Mouse (Mus musculus): ENCODE results near the gene Rdh11. TPM values are rescaled to one million over a fixed set of nuclear protein-coding genes. Genes with fewer than 3 reads are reported as not detected.
A peak's percentile ranks its signal among the peaks of the same experiment; 100 is the strongest.
"Not testable (repeated sequence)": the region's sequence is repeated elsewhere in the genome, so short reads cannot be mapped to it uniquely, and the experiment has no call there.

Gene Rdh11
- total RNA-seq (2021): 1 to 10 TPM; 3.1 to 3.3 TPM
- long read RNA-seq, experiment 1, partial matches to known transcripts: 0 of 2 reads
- long read RNA-seq, experiment 1, other reads (novel, unspliced or antisense): 1 of 2 reads
- long read RNA-seq, experiment 2, partial matches to known transcripts: 0 of 1 reads
- long read RNA-seq, experiment 2, other reads (novel, unspliced or antisense): 0 of 1 reads

DNA sequence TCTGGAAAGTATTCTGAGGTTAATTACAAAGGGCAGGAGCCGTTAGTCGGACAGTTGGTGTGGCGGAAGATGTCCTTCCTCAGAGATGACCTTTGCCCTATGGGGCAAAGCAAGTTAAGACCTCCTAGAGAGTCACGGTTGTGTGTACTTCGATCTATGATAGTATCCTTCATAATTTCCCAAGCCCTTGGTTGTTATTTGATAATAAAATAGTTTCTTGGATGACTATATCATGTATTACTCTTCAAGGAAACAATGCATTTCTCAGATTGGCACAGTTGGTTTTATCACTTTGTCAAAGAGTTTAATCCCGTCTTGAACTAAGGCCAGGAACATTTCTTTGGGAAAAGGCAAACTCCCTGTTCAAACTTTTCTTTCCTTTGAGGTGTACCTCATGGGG lies at the start of gene Rdh11:
Rdh11 (minus strand) TSS at position 101 of the 400 bp plus-strand sequence.
- intact Hi-C loops (cut with DNase I; ENCODE audit: low total_unique reads): no loop called here

DNA sequence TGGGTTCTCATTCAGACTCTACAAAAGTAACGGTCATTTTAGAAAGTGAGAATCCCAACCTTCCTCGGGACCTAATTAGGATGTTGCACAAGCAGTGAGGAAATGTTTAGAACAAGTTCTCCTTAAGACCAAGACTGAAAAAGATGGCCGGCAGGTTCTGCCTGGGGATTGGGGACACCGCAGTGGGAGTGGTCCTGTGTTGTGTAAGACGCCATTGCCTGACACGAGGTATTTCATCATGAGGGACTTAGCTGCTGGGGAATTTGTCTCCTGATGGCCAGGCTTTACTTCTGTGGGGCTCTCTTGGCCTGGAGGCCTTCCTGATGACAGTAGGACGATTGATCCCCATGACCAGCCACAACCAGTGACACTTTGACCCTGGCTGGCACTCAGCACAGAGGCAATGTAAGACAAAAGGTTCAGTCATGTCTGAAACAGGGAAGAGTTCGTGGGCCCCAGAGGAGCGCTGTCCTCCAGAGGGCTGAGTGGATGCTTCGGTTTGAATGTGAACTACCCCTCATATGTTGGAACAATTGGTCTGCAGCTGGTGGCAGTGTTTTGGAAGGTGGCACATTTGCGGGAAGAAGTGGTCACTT lies 43.5 kb upstream of the Rdh11 start:
- intact Hi-C loops (cut with DNase I; ENCODE audit: low total_unique reads): no loop called here
- DNase-seq: no peak

More for the DNA sequence above, at the start of gene Rdh11:
- no peak for DNase-seq

DNA sequence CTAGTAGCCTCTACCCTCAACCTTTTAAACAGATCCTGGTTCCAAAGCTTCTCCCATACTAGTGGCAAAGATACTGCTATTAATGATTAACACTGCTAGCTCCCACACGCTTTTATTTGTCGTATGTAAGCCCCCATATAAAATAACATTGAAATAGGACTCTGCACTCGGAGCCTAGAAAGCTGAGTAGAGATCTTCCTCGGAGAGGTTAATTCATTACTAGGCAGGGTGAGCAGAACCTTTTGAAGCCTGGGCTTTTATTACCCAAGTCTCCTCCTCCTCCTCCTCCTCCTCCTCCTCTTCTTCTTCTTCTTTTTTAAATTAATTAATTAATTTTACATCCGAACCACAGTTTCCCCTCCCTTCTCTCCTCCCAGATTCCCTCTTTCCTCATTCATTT lies 25.4 kb upstream of the Rdh11 start:
- DNase-seq: no peak
- intact Hi-C loops (cut with DNase I; ENCODE audit: low total_unique reads): no loop called here

DNA sequence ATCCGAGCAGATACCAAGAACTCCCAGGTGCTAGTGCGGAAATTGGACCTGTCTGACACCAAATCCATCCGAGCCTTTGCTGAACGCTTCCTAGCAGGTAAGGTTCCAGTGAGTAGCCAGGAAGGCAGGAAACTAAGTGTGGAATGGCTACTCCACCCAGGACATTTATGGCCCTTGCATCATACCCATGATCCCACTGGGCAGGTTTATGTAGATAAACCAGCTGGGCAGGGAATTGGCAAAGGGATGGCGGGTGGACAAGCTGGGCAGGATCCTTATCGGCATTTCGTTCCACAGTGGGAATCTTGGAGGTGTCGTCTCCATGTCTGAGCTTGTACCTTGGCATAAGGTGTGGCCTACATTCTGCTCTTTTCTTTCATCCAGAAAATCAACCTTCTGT lies 19.4 kb upstream of the Rdh11 start:
- DNase-seq: no peak
- intact Hi-C loops (cut with DNase I; ENCODE audit: low total_unique reads): no loop called here

DNA sequence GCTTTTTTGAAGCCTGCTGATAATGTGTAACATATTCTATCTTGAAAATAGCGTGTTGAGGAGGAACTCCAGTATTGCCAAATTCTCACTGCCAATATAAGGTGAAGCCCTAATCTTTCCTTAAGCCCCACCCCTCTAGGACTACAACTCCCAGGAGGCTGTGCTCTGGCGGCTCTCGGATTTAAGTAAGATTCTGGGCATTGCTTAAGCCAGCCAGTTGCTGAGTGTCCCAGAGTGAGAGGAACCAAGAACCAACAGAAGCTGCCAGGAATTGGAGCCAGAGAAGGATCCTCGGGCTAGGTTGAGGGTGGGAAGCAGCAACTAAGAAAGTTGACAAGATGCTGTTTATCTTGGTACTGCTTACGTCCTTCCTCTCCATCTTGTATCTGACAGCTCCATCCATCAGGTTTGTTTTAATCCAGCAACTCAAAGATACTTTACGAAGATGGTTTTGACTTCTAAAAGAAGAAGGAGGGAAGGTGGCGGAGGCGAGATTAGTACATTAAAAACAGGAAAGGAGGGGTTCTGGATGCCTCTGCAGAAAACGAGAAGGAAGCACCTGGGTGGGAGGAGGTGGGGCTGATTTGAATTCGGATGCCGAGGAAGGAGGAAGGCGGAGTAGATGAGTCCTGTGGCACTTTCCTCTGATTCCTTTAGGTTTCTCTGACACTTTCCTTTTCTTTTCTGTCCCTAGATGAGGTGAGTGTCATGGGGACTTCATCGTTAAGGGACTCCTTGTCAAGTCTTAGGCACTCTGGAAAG lies 16.8 kb upstream of the Rdh11 start, which contains the start of gene Rdh12:
Rdh12 (plus strand) TSS at position 212 of the 762 bp plus-strand sequence.
- peak; percentile 10 for DNase-seq
- intact Hi-C loops (cut with DNase I; ENCODE audit: low total_unique reads): no loop called here

DNA sequence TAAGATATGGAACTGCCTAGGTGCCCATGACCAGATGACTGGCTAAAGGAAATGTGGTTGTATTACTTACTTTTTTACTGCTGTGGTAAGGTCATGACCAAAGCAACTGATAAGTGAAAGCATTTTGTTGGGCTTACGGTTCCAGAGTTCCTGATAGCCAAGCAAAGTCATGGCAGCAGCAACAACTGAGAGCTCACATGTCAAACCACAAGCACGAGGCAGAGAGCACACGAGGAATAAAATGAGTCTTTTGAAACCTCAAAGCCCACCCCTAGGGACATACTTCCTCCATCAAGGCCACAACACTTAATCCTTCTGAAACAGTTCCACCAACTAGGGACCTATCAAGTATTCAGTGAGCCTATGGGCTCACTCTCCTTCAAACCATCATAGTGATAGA lies 9.8 kb upstream of the Rdh11 start:
- no peak for DNase-seq
- intact Hi-C loops (cut with DNase I; ENCODE audit: low total_unique reads): no loop called here

DNA sequence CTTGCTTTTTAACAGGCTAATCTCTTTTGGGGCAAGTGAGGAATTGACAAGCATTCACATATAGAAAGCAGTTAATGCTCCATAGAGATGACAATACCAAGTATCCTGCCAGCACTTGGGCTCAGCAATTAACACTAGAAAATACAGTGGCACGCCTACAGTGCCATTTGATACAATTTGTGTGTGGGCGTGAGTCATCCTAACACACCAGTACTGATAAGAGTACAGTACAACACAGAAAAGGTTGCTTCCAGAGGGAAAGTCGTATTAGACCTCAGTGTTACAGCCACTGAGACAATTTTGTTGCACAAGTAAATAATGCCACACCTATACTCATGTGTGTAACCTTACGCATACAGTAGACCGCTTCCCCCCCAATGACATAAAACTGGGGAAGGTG lies 5.0 kb upstream of the Rdh11 start:
- DNase-seq: no peak

DNA sequence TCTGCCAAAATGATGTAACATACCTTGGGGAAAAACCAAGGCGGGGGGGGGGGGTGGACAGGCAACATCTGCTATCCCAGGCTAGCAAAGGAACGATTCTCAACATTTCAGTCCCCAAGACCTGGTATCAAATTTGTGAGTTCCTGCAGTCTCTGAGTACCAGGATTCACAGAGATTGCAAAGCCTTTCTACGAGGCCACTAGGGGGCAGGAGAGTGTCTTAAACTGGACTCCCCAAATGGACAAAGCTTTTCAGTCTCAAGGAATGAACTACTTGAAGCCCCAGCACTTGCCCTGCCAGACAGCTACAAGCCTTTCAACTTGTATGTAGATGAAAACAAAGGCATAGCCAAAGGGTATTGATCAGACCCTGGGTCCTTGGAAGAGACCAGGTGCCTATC lies 1.3 kb upstream of the Rdh11 start:
- intact Hi-C loops (cut with DNase I; ENCODE audit: low total_unique reads): no loop called here
- peak; percentile 64 for DNase-seq

More for the DNA sequence above, 5.0 kb upstream of the Rdh11 start:
- intact Hi-C loops (cut with DNase I; ENCODE audit: low total_unique reads): loop anchor here (5.0 kb wide), 1 partner anchor 60 kb away; no protein-coding TSS in a partner anchor

DNA sequence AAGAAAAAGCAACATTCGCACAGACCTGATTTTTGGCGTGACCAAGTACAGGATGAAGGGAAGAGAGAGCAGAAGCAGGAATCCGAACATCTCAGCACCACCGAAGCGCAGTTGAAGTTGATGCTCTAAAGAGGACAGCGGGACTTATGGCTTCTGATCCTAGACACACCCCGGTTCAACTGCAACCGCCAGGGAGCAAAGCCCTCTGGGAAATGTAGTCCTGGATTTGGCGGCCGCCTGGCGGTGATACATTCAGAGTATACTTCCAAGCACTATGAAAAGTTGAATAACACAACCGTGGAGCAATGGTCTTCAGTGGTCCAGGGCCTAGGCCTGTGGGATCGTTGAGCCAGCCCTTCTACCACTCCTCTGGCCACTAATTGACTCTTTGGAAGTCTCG lies 392 bp downstream of the Rdh11 start:
- intact Hi-C loops (cut with DNase I; ENCODE audit: low total_unique reads): no loop called here
- DNase-seq: peak; percentile 74

DNA sequence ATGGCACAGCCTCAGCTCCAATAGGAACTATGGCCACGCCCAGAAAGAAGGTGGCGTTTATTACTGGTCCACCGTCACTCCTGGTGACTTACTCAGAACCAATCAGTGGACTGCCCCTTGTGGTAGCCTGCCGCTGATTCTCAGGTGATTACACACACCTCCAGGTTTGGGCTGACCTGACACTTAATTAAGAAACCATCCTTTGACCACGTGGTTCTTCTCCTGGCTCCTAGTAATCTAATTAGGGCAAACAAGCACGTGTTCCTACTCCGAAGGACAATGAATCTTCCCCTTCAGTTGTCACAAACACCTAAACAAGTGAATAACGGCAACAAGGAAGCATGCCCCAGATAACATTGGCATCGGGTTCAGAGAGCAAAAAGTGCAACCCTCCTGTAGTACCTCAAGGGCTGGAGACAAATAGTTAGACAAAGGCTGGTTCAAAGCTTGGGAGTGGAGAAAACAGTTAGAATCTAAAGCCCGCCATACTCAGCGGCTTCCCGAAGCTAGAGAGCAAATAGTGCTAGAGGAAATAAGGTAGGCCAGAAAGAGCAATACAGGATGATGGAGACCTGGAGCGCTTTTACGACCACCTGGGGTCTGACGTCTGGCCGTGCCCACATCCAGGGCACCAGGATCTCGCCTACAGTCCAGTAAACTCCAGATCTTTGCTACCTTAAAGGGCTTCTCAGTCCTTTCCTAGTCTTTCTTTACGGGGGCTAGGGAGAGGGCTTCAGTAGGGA lies 991 bp downstream of the Rdh11 start:
- intact Hi-C loops (cut with DNase I; ENCODE audit: low total_unique reads): no loop called here
- DNase-seq: peak; percentile 29

DNA sequence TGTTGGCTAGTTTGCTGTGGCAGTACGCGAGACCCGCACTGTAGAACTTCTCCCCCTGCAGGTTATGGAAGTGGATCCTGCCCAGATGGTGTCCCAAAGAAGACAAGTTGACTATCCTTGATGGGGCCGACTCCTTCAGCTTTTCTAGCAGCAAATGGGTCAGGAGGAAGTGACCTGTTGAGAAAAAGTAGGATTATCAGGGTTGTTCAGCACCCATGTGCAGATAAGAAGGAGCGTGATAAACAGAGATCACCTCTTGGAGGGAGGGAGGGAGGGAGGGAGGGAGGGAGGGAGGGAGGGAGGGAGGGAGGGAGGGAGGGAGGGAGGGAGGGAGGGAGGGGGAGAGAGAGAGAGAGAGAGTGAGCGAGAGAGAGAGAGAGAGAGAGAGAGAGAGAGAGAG lies 6.9 kb downstream of the Rdh11 start:
- DNase-seq; intact Hi-C loops (cut with DNase I; ENCODE audit: low total_unique reads): not testable (repeated sequence)

DNA sequence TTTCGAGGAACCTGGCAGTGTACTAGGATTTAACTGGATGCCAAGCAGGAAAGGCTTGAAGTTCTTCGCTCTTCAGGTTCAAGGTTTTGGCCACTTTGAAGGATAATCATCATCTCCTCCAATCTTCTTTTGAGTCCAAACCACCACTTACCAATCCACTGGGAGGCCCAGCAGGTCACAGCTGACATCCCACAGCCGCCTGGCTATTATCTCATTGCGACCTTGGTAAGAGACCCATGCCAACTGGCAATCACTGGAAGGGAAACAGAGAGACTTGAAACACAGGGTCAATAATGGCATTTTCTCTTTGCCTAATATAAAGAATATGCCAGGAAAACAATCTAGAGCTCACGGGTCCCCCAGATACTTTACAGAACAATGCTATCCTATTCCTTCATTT lies 16.1 kb downstream of the Rdh11 start:
- no peak for DNase-seq
- intact Hi-C loops (cut with DNase I; ENCODE audit: low total_unique reads): no loop called here

DNA sequence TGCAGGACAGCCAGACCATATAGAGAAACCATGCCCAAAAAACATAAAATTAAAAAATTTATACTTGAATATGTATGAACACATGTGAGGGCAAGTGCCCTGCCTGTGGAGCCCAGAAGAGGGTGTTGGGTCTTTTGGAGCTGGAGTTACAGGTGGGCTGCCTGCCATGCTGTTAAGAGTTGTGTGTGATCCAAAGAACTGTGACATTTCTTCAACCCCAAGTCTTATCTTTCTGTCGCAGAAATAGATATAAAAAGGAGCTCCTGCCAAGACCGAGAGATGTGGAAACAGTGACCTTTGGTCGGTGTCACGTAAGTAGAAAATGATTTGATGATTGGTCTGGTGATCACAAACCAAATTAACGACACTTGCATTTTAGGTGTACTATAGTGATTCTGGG lies 18.4 kb downstream of the Rdh11 start:
- intact Hi-C loops (cut with DNase I; ENCODE audit: low total_unique reads): no loop called here
- no peak for DNase-seq

DNA sequence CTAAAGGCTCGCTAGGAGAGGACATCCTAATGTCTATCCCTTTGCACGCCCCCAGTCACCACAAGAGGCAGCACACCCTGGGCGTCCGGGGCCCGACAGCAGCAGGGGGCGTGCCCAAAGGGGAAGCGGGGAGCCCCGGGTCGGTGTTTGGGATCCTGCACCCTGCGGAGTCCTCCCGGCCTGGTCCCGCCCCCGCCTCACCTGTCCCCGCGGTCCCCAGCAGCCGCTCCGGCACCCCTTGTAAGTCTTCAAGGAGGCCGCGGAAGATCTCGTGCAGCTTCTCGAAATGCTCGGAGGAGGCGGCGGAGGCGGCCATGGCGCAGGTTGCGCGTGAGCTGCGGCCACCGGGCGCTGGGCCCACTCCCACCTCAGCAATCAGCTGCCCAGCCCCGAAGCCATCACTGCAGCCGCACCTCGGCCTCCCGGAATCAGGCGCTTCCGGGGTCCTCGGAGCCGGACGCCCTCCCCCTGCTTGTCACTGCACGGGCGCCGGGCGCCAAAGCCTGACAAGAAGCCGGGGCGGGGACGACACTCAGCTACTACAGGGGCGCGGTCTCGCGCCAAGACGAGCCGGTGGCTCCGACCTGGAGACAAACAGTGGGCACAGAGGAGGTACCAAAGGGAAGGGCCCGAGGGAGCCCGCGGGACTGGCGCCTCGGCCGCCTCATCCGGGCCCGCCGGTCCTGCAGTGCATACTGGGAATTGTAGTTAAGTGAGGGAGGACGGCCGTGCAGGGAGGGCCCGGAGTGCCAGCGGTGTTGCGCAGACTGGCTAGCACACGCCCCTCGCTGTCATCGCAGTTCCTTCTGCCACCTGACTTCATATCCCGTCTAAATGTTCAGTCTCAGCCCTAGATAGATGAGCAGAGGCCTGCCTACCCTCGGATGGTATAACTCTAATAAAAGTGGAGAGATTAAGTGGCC lies 19.8 kb downstream of the Rdh11 start, which contains the start of gene Vti1b:
Vti1b (minus strand) TSS at position 649 of the 923 bp plus-strand sequence.
- peak; percentile 91 for DNase-seq
- intact Hi-C loops (cut with DNase I; ENCODE audit: low total_unique reads): no loop called here

DNA sequence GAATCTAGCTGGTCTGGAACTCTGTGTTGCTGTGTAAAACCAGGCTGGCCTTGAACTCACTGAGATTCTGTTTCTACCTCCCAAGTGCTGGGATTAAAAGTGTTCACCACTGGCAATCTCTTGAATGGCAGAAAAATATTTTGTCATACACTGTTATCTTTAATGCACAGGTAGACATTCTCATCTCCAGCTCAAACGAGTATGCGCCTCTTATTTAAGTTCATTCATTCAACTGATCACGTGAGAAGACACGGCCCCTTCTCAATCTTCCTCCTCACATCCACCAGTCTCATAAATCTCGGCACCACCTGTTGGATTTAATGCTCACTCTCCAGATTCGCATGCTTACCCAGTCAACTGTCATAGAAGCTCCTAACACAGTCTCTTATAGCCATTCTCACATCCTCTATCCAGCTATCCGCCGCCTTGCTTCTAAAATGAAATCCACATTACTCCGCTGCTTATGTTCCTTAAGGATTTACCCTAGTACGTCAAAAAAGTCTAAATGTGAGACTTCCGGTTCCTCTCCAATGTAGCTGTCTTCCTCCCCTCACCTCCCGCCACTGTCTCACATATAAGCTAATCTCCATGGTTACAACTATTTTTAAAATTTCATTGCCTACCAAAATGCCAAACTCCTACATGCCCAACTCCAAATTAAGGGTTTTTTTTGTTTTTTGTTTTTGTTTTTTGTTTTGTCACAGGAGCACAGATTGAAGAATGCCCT lies 20.7 kb downstream of the Rdh11 start:
- intact Hi-C loops (cut with DNase I; ENCODE audit: low total_unique reads): no loop called here
- DNase-seq: no peak

DNA sequence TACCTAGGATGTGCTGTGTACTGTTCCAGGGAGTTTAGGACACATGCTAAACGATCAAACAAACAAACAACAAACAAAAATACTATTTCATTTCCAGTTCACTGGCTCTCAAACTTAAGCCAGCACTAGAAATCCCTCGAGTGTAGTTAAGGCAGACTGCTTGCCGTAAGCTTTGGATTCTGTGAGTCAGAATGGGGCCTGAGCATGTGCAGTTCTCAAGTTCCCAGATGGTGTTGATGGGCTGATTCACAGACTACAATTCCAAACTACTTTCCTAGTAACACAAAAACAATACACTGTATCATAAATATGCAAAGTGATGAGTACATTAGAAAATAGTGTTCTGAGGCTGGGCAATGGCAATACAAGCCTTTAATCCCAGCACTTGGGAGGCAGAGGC lies 21.7 kb downstream of the Rdh11 start:
- intact Hi-C loops (cut with DNase I; ENCODE audit: low total_unique reads): no loop called here

DNA sequence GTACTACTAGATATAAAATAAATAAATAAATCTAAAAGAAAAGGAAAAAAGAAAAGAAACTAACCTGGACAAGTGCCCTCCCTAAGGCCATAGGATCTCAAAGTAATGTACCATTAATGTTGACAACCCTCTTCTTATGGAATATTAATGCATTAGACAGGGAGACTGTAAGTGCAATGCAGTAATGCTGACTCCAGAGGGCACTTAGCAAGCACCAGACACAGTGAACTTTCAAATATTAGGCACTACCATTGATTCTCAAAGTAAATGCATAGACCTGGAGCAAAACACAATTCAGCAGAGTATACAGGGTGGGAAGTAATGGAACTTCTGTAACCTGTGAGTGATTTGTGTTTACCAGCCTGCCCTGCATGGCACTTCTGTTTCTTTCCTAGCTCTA lies 22.9 kb downstream of the Rdh11 start:
- intact Hi-C loops (cut with DNase I; ENCODE audit: low total_unique reads): no loop called here
- no peak for DNase-seq

More for the DNA sequence above, 21.7 kb downstream of the Rdh11 start:
- DNase-seq: no peak

DNA sequence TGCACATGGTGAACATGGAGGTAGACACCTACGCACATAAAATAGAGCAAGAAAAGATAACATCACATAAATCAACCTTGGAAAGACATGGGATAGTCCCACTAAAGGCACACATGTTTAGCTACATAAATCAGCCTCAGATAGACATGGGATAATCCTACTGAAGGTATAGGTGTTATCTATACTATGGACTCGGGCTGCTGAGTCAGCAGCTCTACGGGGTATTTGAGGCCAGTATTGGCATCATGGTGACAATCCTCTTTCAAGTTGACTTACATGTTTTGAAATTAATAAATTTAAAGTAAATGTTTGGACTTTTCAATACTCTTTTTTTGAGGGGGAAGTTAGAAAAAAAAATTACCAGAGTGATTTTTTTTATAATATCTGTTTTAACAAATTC lies 29.2 kb downstream of the Rdh11 start:
- DNase-seq: no peak
- intact Hi-C loops (cut with DNase I; ENCODE audit: low total_unique reads): no loop called here
